Mouse (Mus musculus) midbrain, postnatal 0 days (tissue): ENCODE measurements around the gene 2610507B11Rik. TPM values are rescaled to one million over a fixed set of nuclear protein-coding genes. Genes with fewer than 3 reads are reported as not detected.

Source experiments
- ATAC-seq: fragments of 200-750 bp; cut with Nextera tagmentation; 2 replicates; pipeline ENCODE4 v1.8.0; 2017; ENCODE audit warnings: moderate number of reproducible peaks, mild to moderate bottlenecking, moderate TSS enrichment, moderate library complexity; ENCODE audit not compliant: low FRiP score
- DNase-seq: peaks from one replicate; pipeline ENCODE4 v3.0.0-alpha.2; 2015; ENCODE audit warnings: low spot score
- H3K27ac ChIP-seq: fragments of 300-500 bp; sonication (generic); 2 replicates; pipeline ENCODE4 v1.5.1; 2014; ENCODE audit warnings: low read depth, mild to moderate bottlenecking, low read length, mixed read lengths
- H3K27me3 ChIP-seq: fragments of 300-500 bp; sonication (generic); 2 replicates; pipeline ENCODE4 v1.6.1; 2014; ENCODE audit warnings: low read length, control low read depth, mixed read lengths; ENCODE audit not compliant: insufficient read depth
- H3K36me3 ChIP-seq: fragments of 300-500 bp; sonication (generic); 2 replicates; pipeline ENCODE4 v1.6.1; 2014; ENCODE audit warnings: low read length, control low read depth, mixed read lengths; ENCODE audit not compliant: insufficient read depth
- H3K4me1 ChIP-seq: fragments of 300-500 bp; sonication (generic); 2 replicates; pipeline ENCODE4 v1.6.1; 2014; ENCODE audit warnings: mild to moderate bottlenecking, control low read depth, antibody characterized with exemption, low read length, mixed read lengths; ENCODE audit not compliant: insufficient read depth
- H3K4me2 ChIP-seq: fragments of 300-500 bp; sonication (generic); 2 replicates; pipeline ENCODE4 v1.6.1; 2014; ENCODE audit warnings: low read depth, mild to moderate bottlenecking, low read length, mixed read lengths; ENCODE audit not compliant: poor library complexity, severe bottlenecking
- H3K4me3 ChIP-seq: fragments of 300-500 bp; sonication (generic); 2 replicates; pipeline ENCODE4 v1.5.1; 2014; ENCODE audit warnings: low read depth, mild to moderate bottlenecking, low read length, moderate library complexity
- H3K9ac ChIP-seq: fragments of 300-500 bp; sonication (generic); replicated peaks from 2 replicates; pipeline ENCODE4 v1.6.1; 2014; ENCODE audit warnings: mild to moderate bottlenecking, low read length, moderate library complexity, mixed read lengths; ENCODE audit not compliant: poor library complexity, severe bottlenecking
- H3K9me3 ChIP-seq: fragments of 300-500 bp; sonication (generic); 2 replicates; pipeline ENCODE4 v1.6.1; 2016; ENCODE audit warnings: low read length, control low read depth
- CTCF ChIP-seq: IDR thresholded peaks from 2 replicates; pipeline ENCODE4 v1.5.1; 2016; ENCODE audit warnings: antibody characterized with exemption, mild to moderate bottlenecking
- WGBS: fragments of 180-500 bp; shearing (Covaris S2); extraction: QIAGEN DNeasy Blood & Tissue Kit; methylation state at CpG from one replicate; pipeline ENCODE4 v1.1.7; 2014; 5-methylcytosine and 5-hydroxymethylcytosine counted together
- polyA plus RNA-seq: library from polyadenylated mRNA; unstranded; fragments of >200 nt; fragmentation: Nextera tagmentation; extraction: Ambion mirVana; gene quantifications from 2 replicates; pipeline ENCODE4 v1.2.1, GENCODE M21; 2015
- total RNA-seq: library from RNA; depleted of rRNA; stranded (reverse); fragments of >200 nt; gene quantifications from 2 replicates; pipeline ENCODE4 v1.2.3, GENCODE M21; 2014

2610507B11Rik gene
- total and polyA plus RNA-seq, 2 experiments from 2014 or later: 49.2 to 71.4 TPM

- DNase-seq: peak; percentile 47
- Histone ChIP-seq H3K4me2 (no peak overlapping the region), H3K4me1 (peaks cover 5% of the 10 kb centered on the region; the same call in 1 of the 2 replicates), H3K36me3 (peaks cover 5% of the 10 kb centered on the region; the same call in 1 of the 2 replicates), H3K27ac (no peak overlapping the region), H3K4me3 (no peak overlapping the region), H3K9me3 (no peaks in the 10 kb centered on the region), H3K9ac (no peak overlapping the region), H3K27me3 (no peaks in the 10 kb centered on the region)
- 82% methylated on average over 9 of the region's 9 CpGs for WGBS
- no peak for ATAC-seq
- no peak for TF ChIP-seq CTCF
Observed at GRCm38 (mm10) chr11:78240193-78240857, 21.2 kb upstream of the 2610507B11Rik start.

- H3K9ac ChIP-seq: peak overlapping the region; percentile 93
- H3K4me3 ChIP-seq: peak overlapping the region; percentile 92
- peak overlapping the region; percentile 54 for H3K4me2 ChIP-seq
- H3K27ac ChIP-seq: peak overlapping the region; percentile 97
- peaks cover 4% of the 10 kb centered on the region; the same call in 1 of the 2 replicates for H3K36me3 ChIP-seq
- H3K4me1 ChIP-seq: peaks cover 20% of the 10 kb centered on the region
- DNase-seq (no peak), ATAC-seq (no peak)
- under 1% methylated on average over 19 of the region's 19 CpGs for WGBS
- no peaks in the 10 kb centered on the region for H3K9me3 ChIP-seq
- no peak for TF ChIP-seq CTCF
- no peaks in the 10 kb centered on the region for H3K27me3 ChIP-seq
Observed at GRCm38 (mm10) chr11:78245261-78245626, 16.3 kb upstream of the 2610507B11Rik start.

GRCm38 (mm10) chr11:78245627-78246317, 15.8 kb upstream of the 2610507B11Rik start, which contains the start of the genes Sdf2 and Supt6:
Gene Sdf2 (plus strand): TSS chr11:78245746.
Gene Supt6 (minus strand): TSS chr11:78245987.
- Histone ChIP-seq H3K27me3 (no peaks in the 10 kb centered on the region), H3K4me3 (peak within 1 kb of the TSS; percentile 92), H3K27ac (peak within 1 kb of the TSS; percentile 97), H3K36me3 (peaks cover under 1% of the 10 kb centered on the region), H3K9ac (peak within 1 kb of the TSS; percentile 93), H3K4me1 (peaks cover 20% of the 10 kb centered on the region), H3K4me2 (peak within 1 kb of the TSS; percentile 54), H3K9me3 (no peaks in the 10 kb centered on the region)
- under 1% methylated on average over 50 of the region's 50 CpGs for WGBS
- peak; percentile 27 for TF ChIP-seq CTCF
- ATAC-seq: peak; percentile 92
- peak; percentile 92 for DNase-seq

GRCm38 (mm10) chr11:78246318-78247011, 15.1 kb upstream of the 2610507B11Rik start:
- no peak for TF ChIP-seq CTCF

GRCm38 (mm10) chr11:78247012-78247348, 14.6 kb upstream of the 2610507B11Rik start:
- DNase-seq (no peak), ATAC-seq (no peak)
- peak overlapping the region; percentile 54; the same call in 1 of the 2 replicates for H3K4me2 ChIP-seq
- H3K9ac ChIP-seq: no peak overlapping the region
- 71% methylated on average over 3 of the region's 3 CpGs for WGBS
- peaks cover 8% of the 10 kb centered on the region for H3K36me3 ChIP-seq
- no peak overlapping the region for H3K27ac ChIP-seq
- H3K27me3 ChIP-seq: no peaks in the 10 kb centered on the region
- no peaks in the 10 kb centered on the region for H3K9me3 ChIP-seq
- H3K4me1 ChIP-seq: peaks cover 20% of the 10 kb centered on the region
- no peak for TF ChIP-seq CTCF
- peak overlapping the region; percentile 92; the same call in 1 of the 2 replicates for H3K4me3 ChIP-seq

More at GRCm38 (mm10) chr11:78246318-78247011, 15.1 kb upstream of the 2610507B11Rik start:
- DNase-seq (no peak), ATAC-seq (no peak)
- Histone ChIP-seq H3K36me3 (peaks cover 7% of the 10 kb centered on the region), H3K9ac (peak overlapping the region; percentile 93; the same call in 1 of the 2 replicates), H3K9me3 (no peaks in the 10 kb centered on the region), H3K4me3 (peak overlapping the region; percentile 92), H3K27me3 (no peaks in the 10 kb centered on the region), H3K4me1 (peaks cover 20% of the 10 kb centered on the region), H3K27ac (peak overlapping the region; percentile 97), H3K4me2 (peak overlapping the region; percentile 54)
- 53% methylated on average over 7 of the region's 7 CpGs for WGBS
